Mouse (Mus musculus): Measurements from ENCODE around the gene Tmem35b. TPM values are rescaled to one million over a fixed set of nuclear protein-coding genes. Genes with fewer than 3 reads are reported as not detected.

Gene Tmem35b
- polyA plus RNA-seq, 1 experiment = 0.14 TPM

GRCm38 (mm10) chr4:127137591-127137990 lies 14.1 kb downstream of the Tmem35b start:
- Histone ChIP-seq H3ac (ENCODE audit: control insufficient read depth, insufficient read length) (no peak overlapping the region), H3K36me3 (ENCODE audit: control insufficient read depth, insufficient read depth) (no peaks in the 10 kb centered on the region), H3K4me3 (no peak overlapping the region), H3K4me2 (ENCODE audit: low read depth) (no peak overlapping the region), H3K79me2 (ENCODE audit: control insufficient read depth, insufficient read depth) (no peaks in the 10 kb centered on the region), H3K27me3 (ENCODE audit: control insufficient read depth, insufficient read depth, insufficient read length) (no peaks in the 10 kb centered on the region)
- no peak for TF ChIP-seq MAX (IDR thresholded peaks at IDR 0.05; ENCODE audit: low read depth)
- no peak for TF ChIP-seq POLR2AphosphoS2 (IDR thresholded peaks at IDR 0.05; ENCODE audit: insufficient read length, low read depth)
- TF ChIP-seq POLR2A (IDR thresholded peaks at IDR 0.05; ENCODE audit: insufficient read length, low read depth) = no peak
- no peak for TF ChIP-seq E2F4 (IDR thresholded peaks at IDR 0.05; ENCODE audit: insufficient read depth)
- TF ChIP-seq CEBPB (IDR thresholded peaks at IDR 0.05; ENCODE audit: insufficient read depth, poor library complexity, severe bottlenecking) = no peak
- TF ChIP-seq MYOG (IDR thresholded peaks at IDR 0.05; ENCODE audit: control insufficient read depth in 1 of 3, insufficient read depth in 1 of 3, insufficient read length in 2 of 3, low read depth in 2 of 3) = no peak
- TF ChIP-seq REST (IDR thresholded peaks at IDR 0.05; ENCODE audit: insufficient read depth, insufficient read length) = no peak

- TF ChIP-seq MYOD1 (IDR thresholded peaks at IDR 0.05; ENCODE audit: control insufficient read depth in 1 of 3, insufficient read length in 2 of 3, low read depth in 2 of 3) (no peak), MAX (IDR thresholded peaks at IDR 0.05; ENCODE audit: low read depth) (no peak), E2F4 (IDR thresholded peaks at IDR 0.05; ENCODE audit: insufficient read depth) (no peak), MYOG (IDR thresholded peaks at IDR 0.05; ENCODE audit: control insufficient read depth in 1 of 3, insufficient read depth in 1 of 3, insufficient read length in 2 of 3, low read depth in 2 of 3) (no peak), POLR2A (IDR thresholded peaks at IDR 0.05; ENCODE audit: insufficient read length, low read depth) (no peak), TCF12 (IDR thresholded peaks at IDR 0.05; ENCODE audit: insufficient read depth, poor library complexity, severe bottlenecking) (no peak)
- H3ac ChIP-seq (ENCODE audit: control insufficient read depth, insufficient read length) = no peak overlapping the region
These were observed 15.0 kb downstream of the Tmem35b start for GRCm38 (mm10) chr4:127138486-127138885.

DNA sequence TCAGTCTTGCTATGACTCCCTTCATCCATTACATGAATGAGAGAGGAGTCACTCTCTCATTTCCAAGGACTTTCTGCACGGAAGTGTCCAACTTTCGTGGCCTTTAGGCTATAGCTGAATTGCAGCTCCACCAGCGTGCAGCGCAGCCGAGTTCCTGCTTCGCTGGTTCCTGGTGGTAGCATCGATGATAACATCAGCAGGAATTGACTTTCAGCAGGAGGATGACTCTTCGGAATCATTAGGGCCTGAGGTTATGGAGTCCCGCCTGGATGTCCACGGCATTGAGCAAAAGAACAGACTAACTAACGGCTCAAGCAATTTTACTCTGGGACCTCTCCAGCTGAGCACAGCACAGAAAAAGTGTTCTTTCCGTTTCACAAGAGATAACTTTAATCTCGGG lies 26.5 kb downstream of the Tmem35b start:
- H3ac ChIP-seq (ENCODE audit: control insufficient read depth, insufficient read length) = no peak overlapping the region
- H3K4me2 ChIP-seq (ENCODE audit: low read depth) = no peak overlapping the region
- H3K79me2 ChIP-seq (ENCODE audit: control insufficient read depth, insufficient read depth) = no peaks in the 10 kb centered on the region
- TF ChIP-seq SRF (IDR thresholded peaks at IDR 0.05; ENCODE audit: control insufficient read depth, insufficient read length, low read depth) (no peak), TCF3 (IDR thresholded peaks at IDR 0.05; ENCODE audit: insufficient read length, low read depth) (no peak), E2F4 (IDR thresholded peaks at IDR 0.05; ENCODE audit: insufficient read depth) (no peak), POLR2AphosphoS2 (IDR thresholded peaks at IDR 0.05; ENCODE audit: insufficient read length, low read depth) (no peak), REST (IDR thresholded peaks at IDR 0.05; ENCODE audit: insufficient read depth, insufficient read length) (no peak), MAX (IDR thresholded peaks at IDR 0.05; ENCODE audit: low read depth) (no peak), TCF12 (IDR thresholded peaks at IDR 0.05; ENCODE audit: insufficient read depth, poor library complexity, severe bottlenecking) (no peak), POLR2A (IDR thresholded peaks at IDR 0.05; ENCODE audit: insufficient read length, low read depth) (no peak), MYOD1 (IDR thresholded peaks at IDR 0.05; ENCODE audit: control insufficient read depth in 1 of 3, insufficient read length in 2 of 3, low read depth in 2 of 3) (no peak), CEBPB (IDR thresholded peaks at IDR 0.05; ENCODE audit: insufficient read depth, poor library complexity, severe bottlenecking) (no peak), MYOG (IDR thresholded peaks at IDR 0.05; ENCODE audit: control insufficient read depth in 1 of 3, insufficient read depth in 1 of 3, insufficient read length in 2 of 3, low read depth in 2 of 3) (no peak), USF1 (IDR thresholded peaks at IDR 0.05; ENCODE audit: low read depth) (no peak)
- H3K36me3 ChIP-seq (ENCODE audit: control insufficient read depth, insufficient read depth) = no peaks in the 10 kb centered on the region
- peaks cover 6% of the 10 kb centered on the region for H3K27me3 ChIP-seq (ENCODE audit: control insufficient read depth, insufficient read depth, insufficient read length)
- no peak overlapping the region for H3K4me3 ChIP-seq

More at GRCm38 (mm10) chr4:127138486-127138885, 15.0 kb downstream of the Tmem35b start:
- no peaks in the 10 kb centered on the region for H3K36me3 ChIP-seq (ENCODE audit: control insufficient read depth, insufficient read depth)
- no peak overlapping the region for H3K4me2 ChIP-seq (ENCODE audit: low read depth)
- peaks cover under 1% of the 10 kb centered on the region for H3K27me3 ChIP-seq (ENCODE audit: control insufficient read depth, insufficient read depth, insufficient read length)
- no peak overlapping the region for H3K4me3 ChIP-seq
- no peaks in the 10 kb centered on the region for H3K79me2 ChIP-seq (ENCODE audit: control insufficient read depth, insufficient read depth)

DNA sequence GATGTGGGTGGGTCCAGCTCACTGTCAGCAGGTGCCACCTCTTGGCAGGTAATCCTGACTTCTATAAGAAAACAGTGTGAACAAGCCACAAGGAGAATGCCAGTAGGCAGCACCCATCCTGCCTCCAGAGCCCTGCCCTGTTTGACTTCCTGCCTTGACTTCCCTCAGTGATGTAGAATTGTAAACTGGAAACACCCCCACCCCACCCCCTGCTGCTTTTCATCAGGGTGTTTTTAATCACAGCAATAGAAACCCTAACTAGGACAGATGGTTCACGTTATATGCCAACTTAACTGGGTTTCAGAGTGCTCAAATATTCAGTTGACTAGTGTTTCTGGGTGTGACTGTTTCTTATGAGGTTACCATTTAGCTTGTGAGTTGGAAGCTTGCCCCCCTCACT lies 29.9 kb downstream of the Tmem35b start:
- H3K79me2 ChIP-seq (ENCODE audit: control insufficient read depth, insufficient read depth) = no peaks in the 10 kb centered on the region
- TF ChIP-seq REST (IDR thresholded peaks at IDR 0.05; ENCODE audit: insufficient read depth, insufficient read length) (no peak), MYOG (IDR thresholded peaks at IDR 0.05; ENCODE audit: control insufficient read depth in 1 of 3, insufficient read depth in 1 of 3, insufficient read length in 2 of 3, low read depth in 2 of 3) (no peak), MAX (IDR thresholded peaks at IDR 0.05; ENCODE audit: low read depth) (no peak), MYOD1 (IDR thresholded peaks at IDR 0.05; ENCODE audit: control insufficient read depth in 1 of 3, insufficient read length in 2 of 3, low read depth in 2 of 3) (no peak)
- H3K4me2 ChIP-seq (ENCODE audit: low read depth) = no peak overlapping the region
- H3K4me3 ChIP-seq = no peak overlapping the region
- H3K27me3 ChIP-seq (ENCODE audit: control insufficient read depth, insufficient read depth, insufficient read length) = peaks cover 6% of the 10 kb centered on the region
- no peak overlapping the region for H3ac ChIP-seq (ENCODE audit: control insufficient read depth, insufficient read length)
- no peaks in the 10 kb centered on the region for H3K36me3 ChIP-seq (ENCODE audit: control insufficient read depth, insufficient read depth)

DNA sequence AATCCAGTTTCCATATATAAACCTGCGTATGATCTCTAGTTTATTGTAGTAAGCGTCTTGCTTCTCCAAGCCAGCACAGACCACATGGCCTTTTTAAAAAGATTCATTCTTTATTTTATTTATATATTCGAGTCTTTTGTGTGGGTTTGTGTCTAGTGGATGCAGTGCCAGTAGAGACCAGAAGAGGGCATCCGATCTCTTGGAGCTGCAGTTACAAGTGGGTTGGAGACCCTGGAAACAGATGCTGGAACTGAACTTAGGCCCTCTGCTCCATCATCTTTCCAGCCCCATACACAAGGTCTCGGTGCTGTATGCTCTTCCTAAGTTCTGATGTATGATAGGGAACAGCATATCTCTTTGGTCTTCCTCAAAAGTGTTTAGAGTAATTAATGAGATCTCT lies 32.3 kb downstream of the Tmem35b start:
- TF ChIP-seq MYOG (IDR thresholded peaks at IDR 0.05; ENCODE audit: control insufficient read depth in 1 of 3, insufficient read depth in 1 of 3, insufficient read length in 2 of 3, low read depth in 2 of 3) = no peak
- TF ChIP-seq MYOD1 (IDR thresholded peaks at IDR 0.05; ENCODE audit: control insufficient read depth in 1 of 3, insufficient read length in 2 of 3, low read depth in 2 of 3) = no peak
- TF ChIP-seq POLR2A (IDR thresholded peaks at IDR 0.05; ENCODE audit: insufficient read length, low read depth) = no peak
- TF ChIP-seq SRF (IDR thresholded peaks at IDR 0.05; ENCODE audit: control insufficient read depth, insufficient read length, low read depth) = no peak
- no peak for TF ChIP-seq USF1 (IDR thresholded peaks at IDR 0.05; ENCODE audit: low read depth)
- no peak for TF ChIP-seq TCF3 (IDR thresholded peaks at IDR 0.05; ENCODE audit: insufficient read length, low read depth)
- TF ChIP-seq CEBPB (IDR thresholded peaks at IDR 0.05; ENCODE audit: insufficient read depth, poor library complexity, severe bottlenecking) = no peak
- TF ChIP-seq POLR2AphosphoS2 (IDR thresholded peaks at IDR 0.05; ENCODE audit: insufficient read length, low read depth) = no peak
- no peak for TF ChIP-seq TCF12 (IDR thresholded peaks at IDR 0.05; ENCODE audit: insufficient read depth, poor library complexity, severe bottlenecking)

More for the DNA sequence above, 32.3 kb downstream of the Tmem35b start:
- Histone ChIP-seq H3ac (ENCODE audit: control insufficient read depth, insufficient read length) (no peak overlapping the region), H3K4me3 (no peak overlapping the region), H3K27me3 (ENCODE audit: control insufficient read depth, insufficient read depth, insufficient read length) (no peaks in the 10 kb centered on the region), H3K79me2 (ENCODE audit: control insufficient read depth, insufficient read depth) (no peaks in the 10 kb centered on the region), H3K4me2 (ENCODE audit: low read depth) (no peak overlapping the region), H3K36me3 (ENCODE audit: control insufficient read depth, insufficient read depth) (no peaks in the 10 kb centered on the region)

Data from myocyte (in vitro differentiated cells).